Comparison of ENCODE assay signal across 8 mouse cellular contexts in the genomic region with DNA sequence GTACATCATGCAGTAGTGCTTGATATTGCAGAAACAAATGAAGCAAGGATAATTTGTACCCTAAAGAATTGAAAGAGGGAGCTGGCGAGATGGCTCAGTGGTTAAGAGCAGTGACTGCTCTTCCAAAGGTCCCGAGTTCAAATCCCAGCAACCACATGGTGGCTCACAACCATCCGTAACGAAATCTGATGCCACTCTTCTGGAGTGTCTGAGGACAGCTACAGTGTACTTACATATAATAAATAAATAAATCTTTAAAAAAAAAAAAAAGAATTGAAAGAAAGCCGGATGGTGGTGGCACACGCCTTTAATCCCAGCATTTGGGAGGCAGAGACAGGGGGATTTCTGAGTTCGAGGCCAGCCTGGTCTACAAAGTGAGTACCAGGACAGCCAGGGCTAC. TPM values are rescaled to one million over a fixed set of nuclear protein-coding genes. Genes with fewer than 3 reads are reported as not detected.
ATAC-seq and TF ChIP-seq lines count a peak whose summit lies in the region.
"Not testable (repeated sequence)": the region's sequence is repeated elsewhere in the genome, so short reads cannot be mapped to it uniquely, and the experiment has no call there.

No protein-coding gene starts in this region.

- peak overlapping the region; percentile 99 for H3K27ac ChIP-seq in bone marrow macrophage, adult 2 months (ENCODE audit: insufficient read depth, low read depth, low read length)
- peak overlapping the region in 1 of 2 experiments; percentile 33; a peak in 1 of 4 replicates for H3K27ac ChIP-seq in heart, embryonic 14.5 days (replicated peaks in 1 of 2; ENCODE audit: control insufficient read depth in 1 of 2, insufficient read depth in 1 of 2, low read depth in 2 of 2, low read length in 2 of 2)
- H3K27ac ChIP-seq in intestine, embryonic 15.5 days; liver, embryonic 12.5 days; midbrain, embryonic 16.5 days (ENCODE audit: low read length): not testable (repeated sequence)
- H3K27ac ChIP-seq in lung, embryonic 15.5 days = peak overlapping the region; percentile 44; the same call in 1 of the 2 replicates
- H3K27ac ChIP-seq in testis, adult 2 months (ENCODE audit: control insufficient read depth, insufficient read depth, low read depth, low read length) = 0 out of 2 replicates have a peak overlapping the region, but pooled peaks have one; percentile 21

- not testable (repeated sequence) for H3K27me3 ChIP-seq in erythroblast, embryonic 14.5 days (ENCODE audit: control insufficient read depth); heart, embryonic 14.5 days (ENCODE audit: control insufficient read depth, insufficient read depth, low read length); intestine, embryonic 15.5 days (replicated peaks); liver, embryonic 12.5 days (replicated peaks); lung, embryonic 15.5 days; midbrain, embryonic 16.5 days (ENCODE audit: control insufficient read depth, insufficient read depth, low read depth, low read length); testis, adult 2 months (ENCODE audit: control insufficient read depth, insufficient read depth, low read length)

- not testable (repeated sequence) for TF ChIP-seq POLR2A in bone marrow macrophage, adult 2 months (IDR thresholded peaks at IDR 0.05; ENCODE audit: borderline replicate concordance, low read depth, low read length); testis, adult 2 months (IDR thresholded peaks at IDR 0.05; ENCODE audit: control insufficient read depth, low read depth, low read length)

- H3K4me1 ChIP-seq in bone marrow macrophage, adult 2 months (ENCODE audit: control insufficient read depth, insufficient read depth, low read length) = peaks cover 24% of the 10 kb centered on the region
- H3K4me1 ChIP-seq in erythroblast, embryonic 14.5 days (ENCODE audit: control insufficient read depth) = peaks cover 26% of the 10 kb centered on the region
- H3K4me1 ChIP-seq in heart, embryonic 14.5 days (ENCODE audit: control insufficient read depth in 2 of 2, insufficient read depth in 2 of 2, low read length in 2 of 2) = peaks cover 0 to 13% of the 10 kb centered on the region in 2 experiments; a peak in 2 of 4 replicates
- H3K4me1 ChIP-seq in intestine, embryonic 15.5 days (replicated peaks); testis, adult 2 months (ENCODE audit: control insufficient read depth, insufficient read depth, low read length): not testable (repeated sequence)
- peaks cover 34% of the 10 kb centered on the region for H3K4me1 ChIP-seq in liver, embryonic 12.5 days
- H3K4me1 ChIP-seq in lung, embryonic 15.5 days = peaks cover 16% of the 10 kb centered on the region
- peaks cover 20% of the 10 kb centered on the region for H3K4me1 ChIP-seq in midbrain, embryonic 16.5 days (ENCODE audit: control insufficient read depth, insufficient read depth, low read length)

- not testable (repeated sequence) for H3K9ac ChIP-seq in heart, embryonic 14.5 days (ENCODE audit: low read length); intestine, embryonic 15.5 days; liver, embryonic 12.5 days; lung, embryonic 15.5 days; midbrain, embryonic 16.5 days (ENCODE audit: low read depth, low read length)

- not testable (repeated sequence) for H3K9me3 ChIP-seq in erythroblast, embryonic 14.5 days (ENCODE audit: control insufficient read depth, low read length); heart, embryonic 14.5 days (ENCODE audit: control insufficient read depth, low read length); intestine, embryonic 15.5 days; liver, embryonic 12.5 days (replicated peaks); lung, embryonic 15.5 days; midbrain, embryonic 16.5 days (replicated peaks; ENCODE audit: control insufficient read depth, low read length, poor library complexity, severe bottlenecking)

- not testable (repeated sequence) for H3K36me3 ChIP-seq in erythroblast, embryonic 14.5 days (ENCODE audit: control insufficient read depth); heart, embryonic 14.5 days (ENCODE audit: control insufficient read depth, insufficient read depth, low read length); intestine, embryonic 15.5 days; liver, embryonic 12.5 days; lung, embryonic 15.5 days; midbrain, embryonic 16.5 days (ENCODE audit: control insufficient read depth, insufficient read depth, low read length); testis, adult 2 months (ENCODE audit: control insufficient read depth, insufficient read depth, low read length)

- ATAC-seq in heart, embryonic 14.5 days (ENCODE audit: insufficient number of reproducible peaks, insufficient read depth, low FRiP score, low read depth); intestine, embryonic 15.5 days; liver, embryonic 12.5 days; lung, embryonic 15.5 days (ENCODE audit: borderline replicate concordance, extremely low read depth, low FRiP score, low TSS enrichment): not testable (repeated sequence)
- ATAC-seq in midbrain, embryonic 16.5 days = peak; percentile 2; the same call in 1 of the 2 replicates

- TF ChIP-seq CTCF in bone marrow macrophage, adult 2 months (IDR thresholded peaks at IDR 0.05; ENCODE audit: low read depth, low read length); testis, adult 2 months (IDR thresholded peaks at IDR 0.05; ENCODE audit: control insufficient read depth, insufficient read depth, insufficient replicate concordance, low read depth, low read length): not testable (repeated sequence)

- peak overlapping the region; percentile 54 for H3K4me2 ChIP-seq in heart, embryonic 14.5 days (ENCODE audit: low read length)
- H3K4me2 ChIP-seq in intestine, embryonic 15.5 days (replicated peaks) = 0 out of 2 replicates have a peak overlapping the region, but pooled peaks have one; percentile 17
- H3K4me2 ChIP-seq in liver, embryonic 12.5 days = peak overlapping the region; percentile 85
- not testable (repeated sequence) for H3K4me2 ChIP-seq in lung, embryonic 15.5 days; midbrain, embryonic 16.5 days (ENCODE audit: low read length)

- H3K4me3 ChIP-seq in bone marrow macrophage, adult 2 months (ENCODE audit: insufficient read depth, low read length); intestine, embryonic 15.5 days (replicated peaks); lung, embryonic 15.5 days; midbrain, embryonic 16.5 days (ENCODE audit: low read depth, low read length); testis, adult 2 months (ENCODE audit: control insufficient read depth, low read depth, low read length): not testable (repeated sequence)
- peak overlapping the region; percentile 100 for H3K4me3 ChIP-seq in erythroblast, embryonic 14.5 days (replicated peaks)
- peak overlapping the region in 1 of 2 experiments; percentile 95; a peak in 2 of 4 replicates for H3K4me3 ChIP-seq in heart, embryonic 14.5 days (ENCODE audit: control insufficient read depth in 1 of 2, insufficient read depth in 1 of 2, low read depth in 1 of 2, low read length in 2 of 2)
- peak overlapping the region; percentile 87 for H3K4me3 ChIP-seq in liver, embryonic 12.5 days

- 82% methylated on average over 7 of the region's 7 CpGs for WGBS in heart, embryonic 14.5 days
- 87% methylated on average over 7 of the region's 7 CpGs for WGBS in intestine, embryonic 15.5 days
- 67% methylated on average over 7 of the region's 7 CpGs for WGBS in liver, embryonic 12.5 days (ENCODE audit: insufficient replicate concordance)
- WGBS in lung, embryonic 15.5 days = 80% methylated on average over 7 of the region's 7 CpGs
- 89% methylated on average over 7 of the region's 7 CpGs for WGBS in midbrain, embryonic 16.5 days

RNA-seq across cellular contexts. Expression of a gene that starts 0.6 kb away (rescaled TPM):
- polyA plus RNA-seq in bone marrow macrophage, adult 2 months (2012; ENCODE audit: insufficient read depth, insufficient read length, missing spikeins) = 244 and 268 TPM in 2 replicates
- 2.4 and 2.7 TPM in 2 replicates for polyA plus RNA-seq in erythroblast, embryonic 14.5 days (2012)
- 28.0 and 34.0 TPM in 2 replicates for polyA plus RNA-seq in heart, embryonic 14.5 days (2014; fragmentation: Nextera tagmentation; extraction: Ambion mirVana)
- 46.6 TPM in 2 replicates for polyA plus RNA-seq in intestine, embryonic 15.5 days (2015; fragmentation: Nextera tagmentation; extraction: Ambion mirVana)
- 21.0 and 21.3 TPM in 2 replicates for polyA plus RNA-seq in liver, embryonic 12.5 days (2016; fragmentation: Nextera tagmentation; extraction: Ambion mirVana)
- 47.1 and 50.6 TPM in 2 replicates for polyA plus RNA-seq in lung, embryonic 15.5 days (2015; fragmentation: Nextera tagmentation; extraction: Ambion mirVana)
- 66.1 and 71.2 TPM in 2 replicates for polyA plus RNA-seq in midbrain, embryonic 16.5 days (2015; fragmentation: Nextera tagmentation; extraction: Ambion mirVana)
- 28.0 and 29.1 TPM in 2 replicates for polyA plus RNA-seq in testis, adult 2 months (2012; rRNA removed)

RNA-seq across cellular contexts. Expression of a gene that starts 27.3 kb away (rescaled TPM):
- 69.1 and 71.5 TPM in 2 replicates for polyA plus RNA-seq in bone marrow macrophage, adult 2 months (2012; ENCODE audit: insufficient read depth, insufficient read length, missing spikeins)
- polyA plus RNA-seq in erythroblast, embryonic 14.5 days (2012) = 0.71 and 0.76 TPM in 2 replicates
- polyA plus RNA-seq in heart, embryonic 14.5 days (2014; fragmentation: Nextera tagmentation; extraction: Ambion mirVana) = 23.1 and 25.5 TPM in 2 replicates
- polyA plus RNA-seq in intestine, embryonic 15.5 days (2015; fragmentation: Nextera tagmentation; extraction: Ambion mirVana) = 31.0 and 31.8 TPM in 2 replicates
- 18.3 and 18.6 TPM in 2 replicates for polyA plus RNA-seq in liver, embryonic 12.5 days (2016; fragmentation: Nextera tagmentation; extraction: Ambion mirVana)
- 30.2 and 30.7 TPM in 2 replicates for polyA plus RNA-seq in lung, embryonic 15.5 days (2015; fragmentation: Nextera tagmentation; extraction: Ambion mirVana)
- 80.2 and 80.6 TPM in 2 replicates for polyA plus RNA-seq in midbrain, embryonic 16.5 days (2015; fragmentation: Nextera tagmentation; extraction: Ambion mirVana)
- 7.8 and 10.6 TPM in 2 replicates for polyA plus RNA-seq in testis, adult 2 months (2012; rRNA removed)
